Mouse (Mus musculus) neural tube, embryonic 11.5 days (tissue): Measurements from ENCODE around the gene Ttc41. TPM values are rescaled to one million over a fixed set of nuclear protein-coding genes. Genes with fewer than 3 reads are reported as not detected.
"Not testable (repeated sequence)": the region's sequence is repeated elsewhere in the genome, so short reads cannot be mapped to it uniquely, and the experiment has no call there.

Experiments used
- ATAC-seq: fragments of 200-750 bp; cut with Nextera tagmentation; 2 replicates; pipeline ENCODE4 v1.8.0; 2017; ENCODE audit warnings: moderate number of reproducible peaks, mild to moderate bottlenecking, moderate TSS enrichment, moderate library complexity; ENCODE audit not compliant: insufficient read depth, low FRiP score, low TSS enrichment
- DNase-seq: peaks from one replicate; pipeline ENCODE4 v3.0.0-alpha.2; 2015; ENCODE audit warnings: low spot score
- H3K27ac ChIP-seq: fragments of 300-500 bp; sonication (generic); 2 replicates; pipeline ENCODE4 v1.5.1; 2014; ENCODE audit warnings: low read depth, mild to moderate bottlenecking, low read length
- H3K27me3 ChIP-seq: fragments of 300-500 bp; sonication (generic); 2 replicates; pipeline ENCODE4 v1.6.1; 2014; ENCODE audit warnings: mild to moderate bottlenecking, low read length, mixed read lengths; ENCODE audit not compliant: control insufficient read depth, insufficient read depth
- H3K36me3 ChIP-seq: fragments of 300-500 bp; sonication (generic); 2 replicates; pipeline ENCODE4 v1.6.1; 2014; ENCODE audit warnings: mild to moderate bottlenecking, low read length, moderate library complexity, mixed read lengths; ENCODE audit not compliant: control insufficient read depth, insufficient read depth
- H3K4me1 ChIP-seq: fragments of 300-500 bp; sonication (generic); 2 replicates; pipeline ENCODE4 v1.6.1; 2014; ENCODE audit warnings: low read length, mixed read lengths; ENCODE audit not compliant: control insufficient read depth, insufficient read depth
- H3K4me2 ChIP-seq: fragments of 300-500 bp; sonication (generic); 2 replicates; pipeline ENCODE4 v1.6.1; 2014; ENCODE audit warnings: low read depth, mild to moderate bottlenecking, moderate library complexity
- H3K4me3 ChIP-seq: fragments of 300-500 bp; sonication (generic); 2 replicates; pipeline ENCODE4 v1.5.1; 2014; ENCODE audit warnings: low read depth, low read length
- H3K9ac ChIP-seq: fragments of 300-500 bp; sonication (generic); 2 replicates; pipeline ENCODE4 v1.6.1; 2014; ENCODE audit warnings: mild to moderate bottlenecking, low read length
- H3K9me3 ChIP-seq: fragments of 300-500 bp; sonication (generic); 2 replicates; pipeline ENCODE4 v1.6.1; 2016; ENCODE audit warnings: low read length; ENCODE audit not compliant: control insufficient read depth
- WGBS: fragments of 180-500 bp; shearing (Covaris S2); extraction: QIAGEN DNeasy Blood & Tissue Kit; methylation state at CpG from one replicate; pipeline ENCODE4 v1.1.7; 2014; 5-methylcytosine and 5-hydroxymethylcytosine counted together
- polyA plus RNA-seq: library from polyadenylated mRNA; unstranded; fragments of >200 nt; fragmentation: Nextera tagmentation; extraction: Ambion mirVana; gene quantifications from 2 replicates; pipeline ENCODE4 v1.2.1, GENCODE M21; 2014

The Ttc41 gene
- 2.3 and 3.1 TPM in 2 replicates for polyA plus RNA-seq

DNA sequence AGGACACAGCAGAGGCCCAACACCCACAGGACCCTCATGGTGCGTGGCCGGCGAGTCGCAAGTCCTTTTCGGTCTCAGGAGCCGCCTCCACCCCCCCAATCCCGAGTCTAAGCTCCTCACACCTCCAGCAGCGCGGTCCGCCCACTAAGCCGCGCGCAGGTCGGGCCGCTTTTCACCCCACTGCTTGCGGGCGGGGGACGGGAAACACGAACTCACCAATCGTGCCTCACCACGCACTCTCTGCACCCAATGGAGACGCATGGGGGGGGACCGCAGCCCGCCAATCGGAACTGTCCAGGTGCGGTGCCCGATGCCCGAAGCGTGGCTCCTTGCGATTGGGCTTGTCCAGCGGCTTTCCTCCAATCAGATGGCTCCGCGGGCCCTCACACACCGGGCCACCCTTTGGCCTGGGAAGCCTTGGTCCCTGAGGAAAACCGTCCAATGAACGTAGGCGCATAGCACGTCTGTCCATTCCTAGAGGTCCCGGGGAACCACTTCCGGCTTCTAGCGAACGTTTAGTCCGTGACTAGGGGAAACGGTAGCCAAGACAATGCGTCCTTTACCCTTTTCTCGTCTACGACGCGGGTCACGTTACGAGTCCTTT, at the start of gene Ttc41, which contains the start of gene Hsp90b1:
Gene Ttc41, plus strand, starts transcription at position 494 of the 604 bp plus-strand sequence.
Gene Hsp90b1, minus strand, starts transcription at position 192 of the 604 bp plus-strand sequence.
- peak within 1 kb of the TSS; percentile 92 for H3K9ac ChIP-seq
- DNase-seq = peak; percentile 99
- 0% methylated on average over 51 of the region's 51 CpGs for WGBS
- peak within 1 kb of the TSS; percentile 88 for H3K27ac ChIP-seq
- peak within 1 kb of the TSS; percentile 67 for H3K4me2 ChIP-seq
- H3K36me3 ChIP-seq = peaks cover 8% of the 10 kb centered on the region
- ATAC-seq = peak; percentile 99
- no peaks in the 10 kb centered on the region for H3K27me3 ChIP-seq
- H3K4me3 ChIP-seq = peak within 1 kb of the TSS; percentile 91
- peaks cover 24% of the 10 kb centered on the region for H3K4me1 ChIP-seq
- H3K9me3 ChIP-seq = no peaks in the 10 kb centered on the region

DNA sequence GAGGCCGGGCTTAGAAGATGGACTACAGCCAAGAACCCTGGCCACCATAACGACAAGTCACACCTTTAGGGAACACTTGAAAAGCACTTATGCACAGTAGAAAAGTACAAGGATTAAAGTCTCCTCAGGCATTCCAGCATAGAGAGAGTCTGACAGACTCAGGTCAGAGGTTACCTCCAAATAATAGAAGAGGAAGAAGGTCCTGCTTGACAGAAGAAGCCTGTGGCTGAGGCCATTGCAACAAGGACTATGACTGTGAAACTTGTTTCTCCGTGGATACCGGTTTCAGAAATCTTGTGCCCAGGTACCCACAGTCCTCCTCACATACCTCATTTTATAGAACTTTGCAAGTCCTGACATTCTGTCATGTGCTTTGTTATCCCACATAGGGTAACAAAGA, 35.1 kb upstream of the Ttc41 start:
- H3K36me3 ChIP-seq, H3K4me2 ChIP-seq, ATAC-seq, DNase-seq, H3K4me1 ChIP-seq, H3K9me3 ChIP-seq, H3K27ac ChIP-seq, H3K9ac ChIP-seq, H3K4me3 ChIP-seq, H3K27me3 ChIP-seq: not testable (repeated sequence)
- 86% methylated on average over 4 of the region's 4 CpGs for WGBS

DNA sequence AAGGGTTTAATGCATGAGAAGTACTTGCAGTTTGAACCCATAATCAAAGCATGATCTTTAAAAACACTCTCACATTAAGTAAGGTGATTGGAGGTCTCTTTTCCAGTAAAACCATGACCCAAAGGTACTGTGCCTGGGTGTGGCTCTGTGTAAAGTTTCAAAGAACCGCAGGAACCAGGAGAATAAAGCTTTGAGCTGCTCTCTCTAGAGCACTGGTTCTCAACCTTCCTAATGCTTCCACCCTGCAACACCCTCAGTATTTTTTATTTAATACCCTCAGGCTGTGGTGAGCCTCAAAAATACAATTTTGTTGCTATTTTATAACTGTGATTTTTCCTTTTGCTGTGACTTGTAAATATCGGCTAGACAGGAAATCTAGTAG, 20.8 kb upstream of the Ttc41 start:
- not testable (repeated sequence) for H3K4me1 ChIP-seq, H3K9ac ChIP-seq, DNase-seq, H3K36me3 ChIP-seq, H3K27ac ChIP-seq, H3K27me3 ChIP-seq, H3K9me3 ChIP-seq
- WGBS = 38% methylated on average over 2 of the region's 2 CpGs
- peak; percentile 39 for ATAC-seq
- peak overlapping the region; percentile 58; the same call in 1 of the 2 replicates for H3K4me3 ChIP-seq
- H3K4me2 ChIP-seq = peak overlapping the region; percentile 63

DNA sequence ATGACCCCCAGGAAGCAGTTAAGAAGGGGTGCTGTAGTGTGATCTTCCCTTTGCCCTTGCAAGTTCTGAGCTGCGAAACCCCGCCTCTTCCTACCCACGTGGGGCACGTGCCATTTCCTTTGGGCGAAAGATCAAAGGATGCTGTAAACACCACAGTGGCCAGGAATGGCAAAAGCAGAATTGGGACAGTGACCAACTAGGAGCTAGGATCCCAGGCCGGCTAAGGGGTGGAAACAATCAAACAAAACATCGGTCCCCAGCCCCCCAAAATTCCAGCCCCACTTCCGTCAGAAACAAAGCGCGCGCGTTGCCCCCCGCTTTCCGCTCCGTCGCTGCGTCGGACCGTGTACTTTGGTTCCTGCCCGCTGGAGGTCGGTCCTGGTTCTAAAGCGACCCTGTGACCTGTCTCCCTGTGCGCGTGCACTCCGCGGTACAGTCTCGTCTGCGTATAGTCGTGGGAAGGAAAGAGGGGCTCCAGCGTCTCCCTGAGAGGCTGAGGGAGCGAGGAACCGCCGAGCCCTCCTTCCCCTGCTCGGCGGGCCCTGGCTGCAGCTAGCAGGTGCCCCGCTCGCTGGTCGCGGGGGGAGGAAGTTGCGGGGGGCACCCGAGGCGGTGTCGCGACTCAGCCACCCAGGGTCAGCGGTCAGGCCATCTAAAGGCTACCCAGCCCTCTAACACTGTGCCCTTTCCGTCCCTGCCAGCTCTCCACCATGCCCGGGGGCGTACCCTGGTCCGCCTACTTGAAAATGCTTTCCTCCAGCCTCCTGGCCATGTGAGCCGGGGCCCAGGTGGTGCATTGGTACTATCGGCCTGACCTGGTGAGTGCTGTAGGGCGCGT, 20.2 kb upstream of the Ttc41 start:
- WGBS = under 1% methylated on average over 53 of the region's 53 CpGs
- peak; percentile 92 for ATAC-seq
- Histone ChIP-seq H3K4me3 (peak overlapping the region; percentile 58), H3K4me2 (peak overlapping the region; percentile 63), H3K27ac (peak overlapping the region; percentile 60; the same call in 1 of the 2 replicates), H3K9ac (peak overlapping the region; percentile 87)
- not testable (repeated sequence) for H3K27me3 ChIP-seq, H3K9me3 ChIP-seq, H3K4me1 ChIP-seq, H3K36me3 ChIP-seq
- DNase-seq = peak; percentile 89

DNA sequence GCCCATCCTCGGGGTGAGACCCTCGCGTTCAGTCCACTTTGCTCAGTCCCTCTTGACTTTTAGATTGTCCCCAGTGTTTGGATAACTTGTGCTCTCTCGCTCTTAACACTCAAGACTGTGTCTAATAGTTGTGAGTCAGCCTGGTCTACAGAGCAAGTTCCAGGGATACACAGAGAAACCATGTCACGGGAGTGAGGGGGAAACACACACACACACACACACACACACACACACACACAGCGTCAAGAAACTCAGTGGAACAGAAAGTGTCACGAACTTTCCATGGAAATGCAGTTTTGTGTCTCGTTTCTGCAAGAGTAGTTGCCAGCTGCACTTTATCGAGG, 19.6 kb upstream of the Ttc41 start:
- H3K27ac ChIP-seq, H3K36me3 ChIP-seq, H3K4me1 ChIP-seq, H3K9me3 ChIP-seq, ATAC-seq, H3K27me3 ChIP-seq: not testable (repeated sequence)
- peak; percentile 9 for DNase-seq
- H3K4me3 ChIP-seq = peak overlapping the region; percentile 58
- H3K4me2 ChIP-seq = peak overlapping the region; percentile 63
- 27% methylated on average over 9 of the region's 9 CpGs for WGBS
- H3K9ac ChIP-seq = peak overlapping the region; percentile 87

DNA sequence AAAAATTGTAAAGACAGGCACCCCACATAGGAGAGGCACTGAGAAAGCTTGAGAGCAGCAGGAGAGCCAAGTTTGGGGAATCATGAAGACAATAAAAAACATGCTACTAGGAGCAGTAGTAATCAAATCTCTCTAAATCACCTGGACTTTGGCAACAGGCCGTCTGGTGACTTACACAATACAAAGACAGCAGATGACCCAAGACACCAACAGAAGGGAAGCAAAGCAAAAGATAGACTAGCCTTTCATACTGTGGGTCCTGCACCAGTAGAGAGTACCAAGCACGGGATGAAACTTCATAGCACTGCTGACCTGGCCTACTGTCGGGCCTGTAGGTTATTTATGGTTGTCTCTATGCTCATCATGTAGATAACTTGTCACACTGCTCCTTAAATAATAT, 5.4 kb upstream of the Ttc41 start:
- Histone ChIP-seq H3K4me2 (no peak overlapping the region), H3K4me3 (no peak overlapping the region), H3K9me3 (no peaks in the 10 kb centered on the region), H3K4me1 (peaks cover 28% of the 10 kb centered on the region), H3K27me3 (no peaks in the 10 kb centered on the region), H3K36me3 (peaks cover 25% of the 10 kb centered on the region), H3K27ac (no peak overlapping the region), H3K9ac (no peak overlapping the region; the same call in 1 of the 2 replicates)
- ATAC-seq (no peak), DNase-seq (no peak)
- 64% methylated on average over 3 of the region's 3 CpGs for WGBS

DNA sequence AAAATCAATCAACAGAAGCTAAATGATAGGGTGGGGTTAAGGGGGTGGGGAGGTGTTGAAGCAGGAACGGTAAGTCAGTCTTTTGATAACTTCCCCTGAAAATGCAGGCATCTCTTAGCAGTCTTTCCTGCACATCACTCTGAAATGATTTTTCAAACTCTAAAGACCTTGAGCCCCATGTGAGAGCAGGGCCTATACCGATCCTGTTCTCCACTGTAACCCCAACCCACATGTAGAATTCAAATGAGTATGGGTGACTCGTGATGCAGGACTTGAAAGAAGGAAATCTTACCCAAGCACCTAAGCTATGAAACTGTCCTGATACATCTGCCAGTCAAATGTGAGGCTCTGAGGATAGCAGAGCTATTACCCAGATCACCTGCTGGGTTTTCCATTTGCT, 4.6 kb upstream of the Ttc41 start:
- peaks cover 21% of the 10 kb centered on the region for H3K36me3 ChIP-seq
- WGBS = 72% methylated on average over 3 of the region's 3 CpGs
- no peak for ATAC-seq

DNA sequence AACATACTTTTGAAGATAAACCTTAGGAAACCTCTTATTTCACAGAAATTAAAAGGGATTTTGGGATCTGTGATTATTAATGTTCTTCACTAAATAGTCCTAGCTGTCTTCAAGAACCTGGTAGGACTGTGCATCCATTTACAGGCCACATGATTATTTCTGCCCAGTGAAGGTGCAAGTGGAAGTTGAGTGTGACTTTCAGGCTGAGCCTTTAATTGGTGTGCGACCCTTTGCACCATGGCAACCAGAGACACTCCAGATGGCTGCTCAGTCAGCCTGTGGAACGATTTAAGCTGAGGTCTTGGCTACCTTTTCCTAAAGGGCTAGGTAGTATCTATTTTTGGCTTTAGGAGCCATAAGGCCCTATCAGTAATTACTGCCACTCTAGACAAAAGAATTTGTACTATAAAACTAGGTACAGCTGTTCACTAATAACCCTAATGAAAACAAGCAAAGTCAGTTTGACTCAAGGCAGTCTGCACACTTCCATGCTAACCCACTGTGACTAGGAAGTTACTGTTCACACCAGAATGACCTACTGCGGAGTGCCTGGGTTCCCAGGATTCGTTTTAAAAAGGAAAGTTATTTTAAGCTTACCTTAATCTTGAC, 3.2 kb upstream of the Ttc41 start:
- no peak for DNase-seq
- no peak overlapping the region for H3K9ac ChIP-seq
- H3K4me2 ChIP-seq = no peak overlapping the region
- H3K4me1 ChIP-seq = peaks cover 28% of the 10 kb centered on the region
- H3K36me3 ChIP-seq = peaks cover 21% of the 10 kb centered on the region
- H3K9me3 ChIP-seq = no peaks in the 10 kb centered on the region
- H3K27me3 ChIP-seq = no peaks in the 10 kb centered on the region
- no peak overlapping the region for H3K27ac ChIP-seq
- WGBS = 59% methylated on average over 4 of the region's 4 CpGs
- H3K4me3 ChIP-seq = no peak overlapping the region
- no peak for ATAC-seq

More for the DNA sequence above, 4.6 kb upstream of the Ttc41 start:
- no peak overlapping the region for H3K4me2 ChIP-seq
- peaks cover 28% of the 10 kb centered on the region for H3K4me1 ChIP-seq
- H3K27ac ChIP-seq = no peak overlapping the region
- no peaks in the 10 kb centered on the region for H3K27me3 ChIP-seq
- no peak for DNase-seq
- no peak overlapping the region for H3K4me3 ChIP-seq
- no peak overlapping the region; the same call in 1 of the 2 replicates for H3K9ac ChIP-seq
- no peaks in the 10 kb centered on the region for H3K9me3 ChIP-seq
